Mouse (Mus musculus) hindbrain, embryonic 14.5 days (tissue): ENCODE measurements at regions not wholly inside any gene's neighbourhood (a gene's known extent, or its start where the extent isn't known, plus 50 kb on each side); places are given as distances from the start of the nearest gene placed in this dataset.

ENCODE experiments used
- ATAC-seq: fragments of 200-750 bp; cut with Nextera tagmentation; 2 replicates; pipeline ENCODE4 v1.8.0; 2017; ENCODE audit warnings: moderate number of reproducible peaks, mild to moderate bottlenecking, moderate TSS enrichment, moderate library complexity; ENCODE audit not compliant: low FRiP score
- DNase-seq: peaks from one replicate; pipeline ENCODE4 v3.0.0-alpha.2; 2015; ENCODE audit warnings: low spot score
- H3K27ac ChIP-seq: fragments of 300-500 bp; sonication (generic); 2 replicates; pipeline ENCODE4 v1.5.1; 2014; ENCODE audit warnings: mild to moderate bottlenecking, moderate library complexity
- H3K27me3 ChIP-seq: fragments of 300-500 bp; sonication (generic); 2 replicates; pipeline ENCODE4 v1.6.1; 2014; ENCODE audit warnings: mild to moderate bottlenecking, low read length, mixed read lengths; ENCODE audit not compliant: control insufficient read depth, insufficient read depth
- H3K36me3 ChIP-seq: fragments of 300-500 bp; sonication (generic); replicated peaks from 2 replicates; pipeline ENCODE4 v1.6.1; 2014; ENCODE audit not compliant: control insufficient read depth, insufficient read depth
- H3K4me1 ChIP-seq: fragments of 300-500 bp; sonication (generic); replicated peaks from 2 replicates; pipeline ENCODE4 v1.6.1; 2014; ENCODE audit warnings: antibody characterized with exemption, low read length, mixed read lengths; ENCODE audit not compliant: control insufficient read depth, insufficient read depth
- H3K4me2 ChIP-seq: fragments of 300-500 bp; sonication (generic); replicated peaks from 2 replicates; pipeline ENCODE4 v1.6.1; 2014; ENCODE audit warnings: mild to moderate bottlenecking, moderate library complexity
- H3K4me3 ChIP-seq: fragments of 300-500 bp; sonication (generic); replicated peaks from 2 replicates; pipeline ENCODE4 v1.5.1; 2014; ENCODE audit warnings: mild to moderate bottlenecking, low read length
- H3K9ac ChIP-seq: fragments of 300-500 bp; sonication (generic); 2 replicates; pipeline ENCODE4 v1.6.1; 2014
- H3K9me3 ChIP-seq: fragments of 300-500 bp; sonication (generic); 2 replicates; pipeline ENCODE4 v1.6.1; 2016; ENCODE audit warnings: low read length; ENCODE audit not compliant: control insufficient read depth
- WGBS: fragments of 180-500 bp; shearing (Covaris S2); extraction: QIAGEN DNeasy Blood & Tissue Kit; methylation state at CpG from one replicate; pipeline ENCODE4 v1.1.7; 2014; 5-methylcytosine and 5-hydroxymethylcytosine counted together

- H3K9me3 ChIP-seq: no peaks in the 10 kb centered on the region
- no peak overlapping the region for H3K4me3 ChIP-seq
- no peaks in the 10 kb centered on the region for H3K36me3 ChIP-seq
- no peaks in the 10 kb centered on the region for H3K27me3 ChIP-seq
- ATAC-seq (no peak), DNase-seq (no peak)
- 82% methylated on average over 9 of the region's 9 CpGs for WGBS
- H3K9ac ChIP-seq: no peak overlapping the region
- H3K4me2 ChIP-seq: no peak overlapping the region
- no peak overlapping the region for H3K27ac ChIP-seq
- H3K4me1 ChIP-seq: no peaks in the 10 kb centered on the region
Observed at GRCm38 (mm10) chr8:78930610-78931397, 97.4 kb upstream of the Zfp827 start.

GRCm38 (mm10) chr8:78932069-78932468 lies 96.2 kb upstream of the Zfp827 start:
- Histone ChIP-seq H3K4me2 (no peak overlapping the region), H3K27me3 (no peaks in the 10 kb centered on the region), H3K9me3 (no peaks in the 10 kb centered on the region), H3K4me1 (no peaks in the 10 kb centered on the region), H3K27ac (no peak overlapping the region), H3K36me3 (no peaks in the 10 kb centered on the region), H3K4me3 (no peak overlapping the region), H3K9ac (no peak overlapping the region)
- 79% methylated on average over 6 of the region's 6 CpGs for WGBS
- no peak for DNase-seq
- ATAC-seq: no peak

DNA sequence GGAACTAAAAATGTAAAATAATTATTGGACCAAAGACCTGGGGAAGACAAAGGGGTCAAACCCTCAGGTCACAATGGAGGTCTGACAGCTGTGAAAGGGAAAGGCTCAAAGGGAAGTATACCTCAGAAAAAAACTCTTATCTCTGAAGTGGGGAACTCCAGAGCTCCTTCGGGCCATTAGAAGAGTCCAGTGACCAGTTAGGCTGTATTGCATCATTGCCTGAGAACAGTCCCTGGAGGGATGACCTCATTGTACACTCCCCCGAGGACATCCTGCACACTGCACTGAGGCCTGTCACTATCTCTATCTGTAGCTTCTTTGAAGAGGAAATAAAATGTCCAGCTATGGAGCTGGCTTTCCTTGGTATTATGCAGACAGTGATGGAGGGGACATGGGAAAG lies 88.2 kb upstream of the Zfp827 start:
- Histone ChIP-seq H3K9me3 (no peaks in the 10 kb centered on the region), H3K27me3 (no peaks in the 10 kb centered on the region), H3K4me2 (no peak overlapping the region), H3K36me3 (no peaks in the 10 kb centered on the region), H3K27ac (no peak overlapping the region), H3K4me1 (no peaks in the 10 kb centered on the region), H3K4me3 (no peak overlapping the region), H3K9ac (no peak overlapping the region)
- 75% methylated on average over 2 of the region's 2 CpGs for WGBS
- no peak for ATAC-seq
- no peak for DNase-seq

- H3K9me3 ChIP-seq: no peaks in the 10 kb centered on the region
- no peak overlapping the region for H3K27ac ChIP-seq
- no peak overlapping the region for H3K4me3 ChIP-seq
- no peak overlapping the region for H3K9ac ChIP-seq
- DNase-seq: no peak
- H3K4me1 ChIP-seq: no peaks in the 10 kb centered on the region
- H3K36me3 ChIP-seq: no peaks in the 10 kb centered on the region
- WGBS: 94% methylated on average over 4 of the region's 4 CpGs
- no peak for ATAC-seq
- no peaks in the 10 kb centered on the region for H3K27me3 ChIP-seq
- no peak overlapping the region for H3K4me2 ChIP-seq
Observed at GRCm38 (mm10) chr8:78941558-78941957, 86.7 kb upstream of the Zfp827 start.

GRCm38 (mm10) chr8:78944367-78944766 lies 83.9 kb upstream of the Zfp827 start:
- Histone ChIP-seq H3K4me2 (no peak overlapping the region), H3K27ac (no peak overlapping the region), H3K27me3 (no peaks in the 10 kb centered on the region), H3K9me3 (no peaks in the 10 kb centered on the region), H3K4me1 (no peaks in the 10 kb centered on the region), H3K4me3 (no peak overlapping the region), H3K36me3 (no peaks in the 10 kb centered on the region), H3K9ac (no peak overlapping the region)
- WGBS: 90% methylated on average over 1 of the region's 1 CpGs
- DNase-seq (no peak), ATAC-seq (no peak)

DNA sequence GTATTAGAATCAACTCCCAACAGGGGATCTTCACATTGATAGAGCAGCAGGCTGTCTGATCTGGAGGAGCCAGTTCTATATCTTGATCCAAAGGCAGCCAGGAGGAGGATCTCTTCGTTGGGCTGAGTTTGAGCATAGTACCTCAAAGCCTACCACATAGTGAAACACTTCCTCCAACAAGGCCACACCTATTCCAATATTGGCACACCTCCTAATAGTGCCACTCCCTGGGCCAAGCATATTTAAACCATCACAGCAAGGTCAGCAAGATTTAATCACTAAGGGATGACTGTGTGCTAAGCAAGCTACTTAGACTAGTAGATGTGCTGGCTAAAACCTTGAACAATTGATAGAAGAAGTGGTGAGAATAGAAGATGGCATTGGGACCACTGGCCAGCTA lies 82.6 kb upstream of the Zfp827 start:
- no peak for DNase-seq
- H3K9me3 ChIP-seq: no peaks in the 10 kb centered on the region
- no peak overlapping the region for H3K27ac ChIP-seq
- no peaks in the 10 kb centered on the region for H3K4me1 ChIP-seq
- no peak overlapping the region for H3K9ac ChIP-seq
- H3K4me2 ChIP-seq: no peak overlapping the region
- H3K36me3 ChIP-seq: no peaks in the 10 kb centered on the region
- no peak for ATAC-seq
- 54% methylated on average over 1 of the region's 1 CpGs for WGBS
- no peak overlapping the region for H3K4me3 ChIP-seq
- no peaks in the 10 kb centered on the region for H3K27me3 ChIP-seq

DNA sequence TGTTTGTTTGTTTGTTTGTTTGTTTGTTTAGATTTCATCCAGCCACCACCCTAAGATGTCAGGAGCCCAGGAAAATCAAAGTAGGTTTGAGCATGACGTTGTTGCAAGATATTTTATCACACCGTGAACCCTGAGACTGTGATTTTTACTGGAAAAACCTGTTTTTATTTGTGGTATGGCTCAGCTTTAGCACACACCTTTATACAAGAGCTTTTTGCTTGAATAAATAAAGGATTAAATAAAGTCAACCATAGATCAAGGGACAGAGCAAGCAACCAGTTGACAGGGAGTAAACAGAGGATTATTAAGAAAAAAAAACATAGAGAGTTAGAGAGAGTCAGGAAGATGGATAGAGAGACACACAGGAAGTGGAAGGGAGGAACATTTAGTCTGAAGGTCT lies 82.2 kb upstream of the Zfp827 start:
- WGBS: 89% methylated on average over 2 of the region's 2 CpGs
- Histone ChIP-seq H3K9ac (no peak overlapping the region), H3K4me2 (no peak overlapping the region), H3K27ac (no peak overlapping the region), H3K27me3 (no peaks in the 10 kb centered on the region), H3K4me3 (no peak overlapping the region), H3K36me3 (no peaks in the 10 kb centered on the region), H3K9me3 (no peaks in the 10 kb centered on the region), H3K4me1 (no peaks in the 10 kb centered on the region)
- ATAC-seq (no peak), DNase-seq (no peak)

GRCm38 (mm10) chr8:78975034-78975433 lies 53.2 kb upstream of the Zfp827 start:
- Histone ChIP-seq H3K9me3 (no peaks in the 10 kb centered on the region), H3K9ac (no peak overlapping the region), H3K4me3 (no peak overlapping the region), H3K4me2 (no peak overlapping the region), H3K36me3 (no peaks in the 10 kb centered on the region), H3K27me3 (no peaks in the 10 kb centered on the region), H3K4me1 (no peaks in the 10 kb centered on the region), H3K27ac (no peak overlapping the region)
- no peak for ATAC-seq
- no peak for DNase-seq
- WGBS: 96% methylated on average over 3 of the region's 3 CpGs
